Mouse (Mus musculus): ENCODE measurements around the gene Iqsec1.

GRCm38 (mm10) chr6:90711476-90712035 is 276.9 kb downstream of the Iqsec1 start:
- TF ChIP-seq POLR2A (IDR thresholded peaks at IDR 0.05; ENCODE audit: low read depth, low read length) = no peak
- no peak for TF ChIP-seq CTCF (IDR thresholded peaks at IDR 0.05; ENCODE audit: extremely low read depth, insufficient read length, insufficient replicate concordance, low read depth, low read length)
